Mouse (Mus musculus) bone marrow, adult 2 months (tissue): ENCODE data around the gene Snorc.

Experiments used
- CTCF ChIP-seq: fragments of 200-500 bp; IDR thresholded peaks from 2 replicates; pipeline ENCODE4 v1.5.1; 2011; ENCODE audit warnings: low read length, control low read depth; ENCODE audit not compliant: control insufficient read depth, insufficient read depth
- POLR2A ChIP-seq: fragments of 200-500 bp; IDR thresholded peaks from 2 replicates; pipeline ENCODE4 v1.6.1; 2011; ENCODE audit warnings: low read depth, mild to moderate bottlenecking, control low read depth, low read length, borderline replicate concordance; ENCODE audit not compliant: control insufficient read depth

- no peak for TF ChIP-seq CTCF
- no peak for TF ChIP-seq POLR2A
Observed at GRCm38 (mm10) chr1:87509561-87510165, 39.6 kb downstream of the Snorc start, which contains the start of gene Neu2.
